Mouse (Mus musculus) cerebellum, postnatal 4 days (tissue): ENCODE data around the gene Nup37.

ENCODE experiments used
- DNase-seq, 2 experiments: peaks; one replicate each; pipeline ENCODE4 v3.0.0; 2022; ENCODE audit warnings: low spot score in 2 of 2, mixed read lengths in 1 of 2

Gene Nup37

GRCm38 (mm10) chr10:88227962-88228361 lies 81.2 kb downstream of the Nup37 start:
- no peak for DNase-seq
